ENCODE assay signal across 21 mouse cellular contexts in genomic region chr7:128403988-128404387, GRCm38 (mm10).
"Had no signal": no experiment of that assay in that cellular context is flagged by ENCODE, and none has a peak within 500 bp of the region (broad histone marks: within the 10 kb centered on the region; RNA-seq: fewer than 3 reads in every experiment).

No protein-coding gene starts in this region.

- H3K27ac ChIP-seq: intestine, embryonic 15.5 days; limb, embryonic 12.5 days; limb, embryonic 15.5 days; lung, embryonic 15.5 days; midbrain, embryonic 12.5 days; midbrain, embryonic 15.5 days; neural tube, embryonic 12.5 days; neural tube, embryonic 15.5 days; stomach, embryonic 15.5 days had no signal

- H3K4me1 ChIP-seq: limb, embryonic 12.5 days; limb, embryonic 15.5 days; midbrain, embryonic 12.5 days; midbrain, embryonic 15.5 days; neural tube, embryonic 12.5 days; neural tube, embryonic 15.5 days had no signal

- DNase-seq: kidney, adult 18-20 months; kidney, adult 9 months; kidney, postnatal 14 days; kidney, postnatal 4 days; left cerebral cortex, postnatal 4 days; lung, adult 18-20 months; lung, postnatal 10 days; lung, postnatal 36 days; right cerebral cortex, adult 18-20 months; right cerebral cortex, postnatal 14 days; right cerebral cortex, postnatal 4 days; thymus, postnatal 36 days had no signal

- H3K4me2 ChIP-seq: intestine, embryonic 15.5 days; limb, embryonic 12.5 days; limb, embryonic 15.5 days; lung, embryonic 15.5 days; midbrain, embryonic 12.5 days; midbrain, embryonic 15.5 days; neural tube, embryonic 12.5 days; neural tube, embryonic 15.5 days had no signal

- H3K36me3 ChIP-seq: intestine, embryonic 15.5 days; limb, embryonic 12.5 days; limb, embryonic 15.5 days; lung, embryonic 15.5 days; midbrain, embryonic 12.5 days; midbrain, embryonic 15.5 days; neural tube, embryonic 12.5 days; stomach, embryonic 15.5 days had no signal

- H3K4me3 ChIP-seq: intestine, embryonic 15.5 days; limb, embryonic 12.5 days; limb, embryonic 15.5 days; lung, embryonic 15.5 days; midbrain, embryonic 12.5 days; midbrain, embryonic 15.5 days; neural tube, embryonic 12.5 days; neural tube, embryonic 15.5 days; stomach, embryonic 15.5 days had no signal

- ATAC-seq: intestine, embryonic 15.5 days; midbrain, embryonic 15.5 days had no signal

- H3K9me3 ChIP-seq: intestine, embryonic 15.5 days; limb, embryonic 12.5 days; limb, embryonic 15.5 days; lung, embryonic 15.5 days; midbrain, embryonic 15.5 days; neural tube, embryonic 12.5 days; neural tube, embryonic 15.5 days; stomach, embryonic 15.5 days had no signal

- H3K9ac ChIP-seq: intestine, embryonic 15.5 days; limb, embryonic 12.5 days; limb, embryonic 15.5 days; lung, embryonic 15.5 days; midbrain, embryonic 12.5 days; midbrain, embryonic 15.5 days; neural tube, embryonic 12.5 days; neural tube, embryonic 15.5 days; stomach, embryonic 15.5 days had no signal

- H3K27me3 ChIP-seq: intestine, embryonic 15.5 days; limb, embryonic 12.5 days; limb, embryonic 15.5 days; lung, embryonic 15.5 days; midbrain, embryonic 12.5 days; midbrain, embryonic 15.5 days; neural tube, embryonic 12.5 days; neural tube, embryonic 15.5 days; stomach, embryonic 15.5 days had no signal
